Mouse (Mus musculus): ENCODE data around the gene Slc7a5.

Gene Slc7a5

GRCm38 (mm10) chr8:121907587-121908248, at the start of gene Slc7a5:
Gene Slc7a5 (minus strand): TSS chr8:121907694.
- in situ Hi-C loops (cut with MboI, MseI) = loop anchor here (25.0 kb wide), 1 partner anchor 795 kb away; the partner anchor contains the start of genes Foxc2 and Mthfsd

GRCm38 (mm10) chr8:121955825-121956500, 48.5 kb upstream of the Slc7a5 start:
- in situ Hi-C loops (cut with MboI, MseI) = loop anchor here (10.0 kb wide), 2 partner anchors 419 to 1239 kb away; partner anchors contain the start of gene Zc3h18

GRCm38 (mm10) chr8:121954981-121955555, 47.6 kb upstream of the Slc7a5 start:
- in situ Hi-C loops (cut with MboI, MseI) = loop anchor here (10.0 kb wide), 2 partner anchors 420 to 1240 kb away; partner anchors contain the start of gene Zc3h18

GRCm38 (mm10) chr8:121953821-121954545, 46.5 kb upstream of the Slc7a5 start:
- in situ Hi-C loops (cut with MboI, MseI) = loop anchor here (10.0 kb wide), 2 partner anchors 421 to 1241 kb away; partner anchors contain the start of gene Zc3h18

- in situ Hi-C loops (cut with MboI, MseI) = loop anchor here (10.0 kb wide), 2 partner anchors 422 to 1242 kb away; partner anchors contain the start of gene Zc3h18
These were observed 45.3 kb upstream of the Slc7a5 start for GRCm38 (mm10) chr8:121952800-121953199.

- in situ Hi-C loops (cut with MboI, MseI) = loop anchor here (10.0 kb wide), 2 partner anchors 423 to 1243 kb away; partner anchors contain the start of gene Zc3h18
These were observed 44.6 kb upstream of the Slc7a5 start for GRCm38 (mm10) chr8:121952122-121952521.

GRCm38 (mm10) chr8:121951656-121952009, 44.1 kb upstream of the Slc7a5 start:
- in situ Hi-C loops (cut with MboI, MseI) = loop anchor here (10.0 kb wide), 2 partner anchors 423 to 1243 kb away; partner anchors contain the start of gene Zc3h18

GRCm38 (mm10) chr8:121950749-121951655, 43.5 kb upstream of the Slc7a5 start:
- in situ Hi-C loops (cut with MboI, MseI) = loop anchor here (10.0 kb wide), 2 partner anchors 424 to 1244 kb away; partner anchors contain the start of gene Zc3h18

- in situ Hi-C loops (cut with MboI, MseI) = loop anchor here (5.0 to 10.0 kb wide), 3 partner anchors 38 to 1245 kb away; partner anchors contain the start of gene Zc3h18
These were observed 42.7 kb upstream of the Slc7a5 start for GRCm38 (mm10) chr8:121949941-121950748.

GRCm38 (mm10) chr8:121949222-121949800, 41.8 kb upstream of the Slc7a5 start, which contains the start of gene Banp:
Gene Banp (plus strand): TSS chr8:121949750.
- in situ Hi-C loops (cut with MboI, MseI) = loop anchor here (5.0 kb wide), 1 partner anchor 37 kb away; no protein-coding TSS in a partner anchor

GRCm38 (mm10) chr8:121948321-121949145, 41.0 kb upstream of the Slc7a5 start:
- in situ Hi-C loops (cut with MboI, MseI) = loop anchor here (5.0 kb wide), 1 partner anchor 36 kb away; no protein-coding TSS in a partner anchor

- in situ Hi-C loops (cut with MboI, MseI) = loop anchor here (5.0 kb wide), 1 partner anchor 35 kb away; no protein-coding TSS in a partner anchor
These were observed 40.3 kb upstream of the Slc7a5 start for GRCm38 (mm10) chr8:121947753-121948141.

- in situ Hi-C loops (cut with MboI, MseI) = loop anchor here (5.0 kb wide), 1 partner anchor 35 kb away; no protein-coding TSS in a partner anchor
These were observed 39.7 kb upstream of the Slc7a5 start for GRCm38 (mm10) chr8:121947047-121947752.

- in situ Hi-C loops (cut with MboI, MseI) = loop anchor here (5.0 kb wide), 1 partner anchor 34 kb away; no protein-coding TSS in a partner anchor
These were observed 38.9 kb upstream of the Slc7a5 start for GRCm38 (mm10) chr8:121946351-121946750.

GRCm38 (mm10) chr8:121944831-121945230, 37.3 kb upstream of the Slc7a5 start, which contains the start of gene Car5a:
Gene Car5a (minus strand): TSS chr8:121944904.
- in situ Hi-C loops (cut with MboI, MseI) = loop anchor here (5.0 kb wide), 1 partner anchor 33 kb away; no protein-coding TSS in a partner anchor

- in situ Hi-C loops (cut with MboI, MseI) = no loop called here
These were observed 36.2 kb upstream of the Slc7a5 start for GRCm38 (mm10) chr8:121943716-121944115.

- in situ Hi-C loops (cut with MboI, MseI) = no loop called here
These were observed 35.6 kb upstream of the Slc7a5 start for GRCm38 (mm10) chr8:121943057-121943540.

All from regulatory T cell (primary cell).